Mouse (Mus musculus): Measurements from ENCODE around the gene Cfap70.

GRCm38 (mm10) chr14:20422257-20422656 lies 29.8 kb downstream of the Cfap70 start:
- TF ChIP-seq MAFK (IDR thresholded peaks at IDR 0.05; ENCODE audit: borderline replicate concordance, low read depth, low read length) (no peak), ZC3H11A (IDR thresholded peaks at IDR 0.05; ENCODE audit: low read depth, low read length) (no peak), CTCF (IDR thresholded peaks at IDR 0.05 in 2 of 3, conservative IDR thresholded peaks at IDR 0.05 in 1 of 3; ENCODE audit: control insufficient read depth in 1 of 3, insufficient read depth in 1 of 3, low read depth in 2 of 3, low read length in 3 of 3, poor library complexity in 1 of 3, severe bottlenecking in 1 of 3) (no peak), GATA1 (IDR thresholded peaks at IDR 0.05; ENCODE audit: low read depth, low read length) (no peak)
